17 mouse cellular contexts compared by ENCODE assay signal in the genomic region with DNA sequence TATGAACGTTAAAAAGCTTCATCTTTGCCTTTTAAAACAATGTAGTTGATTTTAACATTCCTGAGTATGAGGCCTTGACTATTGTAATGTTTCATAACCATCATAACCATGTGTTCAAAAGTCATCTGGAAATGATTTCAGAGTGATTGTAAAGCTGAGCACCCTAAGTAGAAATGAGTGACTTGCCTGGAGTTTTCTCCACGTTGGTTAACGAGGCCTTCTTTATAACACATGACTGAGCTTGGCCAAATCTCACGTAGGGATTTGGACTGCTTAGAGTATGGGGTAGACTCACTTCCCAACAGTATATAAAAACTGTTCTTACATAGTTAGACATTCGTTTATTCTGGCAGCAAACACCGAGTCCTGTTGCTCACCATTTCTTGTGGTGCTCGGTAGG.
"Had no signal": no experiment of that assay in that cellular context is flagged by ENCODE, and none has a peak within 500 bp of the region (broad histone marks: within the 10 kb centered on the region; RNA-seq: fewer than 3 reads in every experiment).

No protein-coding gene starts in this region.

- H3K4me1 ChIP-seq: lung, embryonic 15.5 days had no signal

- H3K27me3 ChIP-seq: liver, embryonic 13.5 days; midbrain, embryonic 12.5 days; neural tube, embryonic 13.5 days had no signal

- H3K36me3 ChIP-seq: liver, embryonic 13.5 days; lung, embryonic 15.5 days had no signal

- ATAC-seq: intestine, postnatal 0 days; liver, postnatal 0 days; midbrain, embryonic 16.5 days had no signal

- H3K27ac ChIP-seq: kidney, postnatal 0 days; liver, embryonic 13.5 days; lung, embryonic 15.5 days; midbrain, embryonic 12.5 days; neural tube, embryonic 13.5 days had no signal

- H3K9ac ChIP-seq: liver, embryonic 13.5 days; liver, postnatal 0 days; lung, embryonic 15.5 days; midbrain, embryonic 12.5 days; neural tube, embryonic 13.5 days had no signal

- DNase-seq: kidney, adult 8-10 months; kidney, postnatal 36 days; left cerebral cortex, postnatal 4 days; liver, embryonic 13.5 days; liver, postnatal 0 days; lung, postnatal 14 days; retina, postnatal 1 day; right cerebral cortex, postnatal 4 days; spleen, adult 18-20 months; thymus, adult 2 months; thymus, postnatal 25 days had no signal

- H3K9me3 ChIP-seq: liver, embryonic 13.5 days; lung, embryonic 15.5 days; midbrain, embryonic 12.5 days; neural tube, embryonic 13.5 days had no signal

- H3K4me2 ChIP-seq: liver, embryonic 13.5 days; lung, embryonic 15.5 days; midbrain, embryonic 12.5 days; neural tube, embryonic 13.5 days had no signal

- H3K4me3 ChIP-seq: liver, embryonic 13.5 days; lung, embryonic 15.5 days; midbrain, embryonic 12.5 days; neural tube, embryonic 13.5 days had no signal
